Comparison of ENCODE assay signal across 9 mouse cellular contexts in the genomic region with DNA sequence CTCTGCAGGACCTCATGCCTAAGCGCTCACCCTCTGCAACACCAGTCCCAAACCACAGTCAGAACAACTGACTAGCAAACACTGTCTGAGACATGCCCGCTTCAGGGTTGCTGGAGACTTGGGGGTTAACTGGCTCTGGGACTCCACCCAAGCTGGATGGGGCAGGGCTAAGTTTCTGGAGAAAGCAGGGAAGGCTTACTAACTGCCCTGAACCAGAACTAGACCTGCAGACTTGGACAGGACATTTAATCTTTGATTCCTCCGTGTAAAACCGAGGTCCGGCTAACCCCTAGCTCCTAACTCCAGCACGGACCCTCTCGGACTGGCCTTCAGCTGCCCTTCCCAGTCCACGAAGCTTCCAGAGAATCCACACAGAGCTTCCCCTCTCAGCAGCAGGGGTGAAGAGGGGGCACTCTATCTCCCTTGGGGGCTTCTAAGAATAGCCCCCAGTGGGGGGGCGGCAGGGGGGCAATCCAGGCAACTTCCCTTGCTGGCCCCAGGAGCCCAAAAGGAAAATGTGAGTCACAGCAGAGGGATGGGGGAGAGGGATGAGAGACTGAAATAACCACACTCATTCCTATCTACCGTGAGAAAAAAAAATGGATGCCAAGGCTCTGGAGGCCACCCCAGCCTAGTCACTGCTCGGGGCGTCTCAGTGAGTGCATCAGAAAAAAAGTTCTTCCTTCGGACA. TPM values are rescaled to one million over a fixed set of nuclear protein-coding genes. Genes with fewer than 3 reads are reported as not detected.
A peak's percentile ranks its signal among the peaks of the same experiment; 100 is the strongest.
DNase-seq lines count a peak whose midpoint lies in the region; ATAC-seq and TF ChIP-seq lines count a peak whose summit lies in the region.
"Had no signal": no experiment of that assay in that cellular context is flagged by ENCODE, and none has a peak within 500 bp of the region (broad histone marks: within the 10 kb centered on the region; RNA-seq: fewer than 3 reads in every experiment).

No protein-coding gene starts in this region.

- ATAC-seq in midbrain, embryonic 11.5 days (ENCODE audit: low FRiP score) = no peak
- ATAC-seq in hindbrain, embryonic 12.5 days (ENCODE audit: low FRiP score) = no peak
- peak; percentile 75 for ATAC-seq in liver, embryonic 13.5 days (ENCODE audit: low read depth)

- 0 out of 2 replicates have a peak overlapping the region, but pooled peaks have one; percentile 19 for H3K27ac ChIP-seq in midbrain, embryonic 10.5 days (replicated peaks)
- no peak overlapping the region for H3K27ac ChIP-seq in midbrain, embryonic 11.5 days (ENCODE audit: low read depth, low read length)
- H3K27ac ChIP-seq in embryonic fibroblast, embryonic 13.5 days (ENCODE audit: insufficient read depth, low read length) = peak overlapping the region; percentile 92
- no peak overlapping the region for H3K27ac ChIP-seq in hindbrain, embryonic 12.5 days
- H3K27ac ChIP-seq in liver, embryonic 13.5 days = peak overlapping the region; percentile 99

- WGBS in midbrain, embryonic 10.5 days = 62% methylated on average over 13 of the region's 13 CpGs
- 65% methylated on average over 13 of the region's 13 CpGs for WGBS in midbrain, embryonic 11.5 days
- WGBS in hindbrain, embryonic 12.5 days = 58% methylated on average over 13 of the region's 13 CpGs
- WGBS in liver, embryonic 13.5 days (ENCODE audit: insufficient replicate concordance) = 39% methylated on average over 13 of the region's 13 CpGs

- H3K27me3 ChIP-seq in midbrain, embryonic 10.5 days (ENCODE audit: low read depth, poor library complexity, severe bottlenecking) = no peaks in the 10 kb centered on the region
- H3K27me3 ChIP-seq in midbrain, embryonic 11.5 days (ENCODE audit: control insufficient read depth, insufficient read depth, low read length) = no peaks in the 10 kb centered on the region
- no peaks in the 10 kb centered on the region for H3K27me3 ChIP-seq in hindbrain, embryonic 12.5 days
- no peaks in the 10 kb centered on the region for H3K27me3 ChIP-seq in liver, embryonic 13.5 days

- DNase-seq in midbrain, embryonic 10.5 days (ENCODE audit: low spot score) = no peak
- DNase-seq in midbrain, embryonic 11.5 days (ENCODE audit: low spot score, missing footprints) = no peak
- DNase-seq in liver, embryonic 13.5 days = peak; percentile 53
- no peak for DNase-seq in embryo, embryonic 11 days
- no peak for DNase-seq in testis, postnatal 14 days (ENCODE audit: low spot score)
- DNase-seq in layer of hippocampus, postnatal 25 days (ENCODE audit: extremely low spot score in 1 of 2, low spot score in 1 of 2) = no peak

- peak; percentile 58; the same call in 1 of the 2 replicates for TF ChIP-seq POLR2A in embryonic fibroblast, embryonic 13.5 days (IDR thresholded peaks at IDR 0.05; ENCODE audit: low read depth, low read length)

- no peak overlapping the region for H3K4me3 ChIP-seq in midbrain, embryonic 10.5 days
- no peak overlapping the region for H3K4me3 ChIP-seq in midbrain, embryonic 11.5 days (ENCODE audit: low read depth, low read length)
- H3K4me3 ChIP-seq in embryonic fibroblast, embryonic 13.5 days (ENCODE audit: insufficient read depth, low read length) = no peak overlapping the region
- H3K4me3 ChIP-seq in hindbrain, embryonic 12.5 days = no peak overlapping the region
- H3K4me3 ChIP-seq in liver, embryonic 13.5 days (replicated peaks) = peak overlapping the region; percentile 58

- no peak for TF ChIP-seq CTCF in embryonic fibroblast, embryonic 13.5 days (IDR thresholded peaks at IDR 0.05; ENCODE audit: borderline replicate concordance, insufficient read depth, low read length)

- no peak overlapping the region for H3K9ac ChIP-seq in midbrain, embryonic 11.5 days (ENCODE audit: low read length)
- no peak overlapping the region for H3K9ac ChIP-seq in hindbrain, embryonic 12.5 days
- H3K9ac ChIP-seq in liver, embryonic 13.5 days = peak overlapping the region; percentile 79

- H3K36me3 ChIP-seq in midbrain, embryonic 10.5 days = peaks cover 93% of the 10 kb centered on the region
- H3K36me3 ChIP-seq in midbrain, embryonic 11.5 days (ENCODE audit: control insufficient read depth, insufficient read depth, low read length) = peaks cover 18% of the 10 kb centered on the region
- peaks cover 67% of the 10 kb centered on the region for H3K36me3 ChIP-seq in hindbrain, embryonic 12.5 days
- peaks cover 64% of the 10 kb centered on the region for H3K36me3 ChIP-seq in liver, embryonic 13.5 days

- H3K9me3 ChIP-seq in midbrain, embryonic 10.5 days (replicated peaks) = no peaks in the 10 kb centered on the region
- H3K9me3 ChIP-seq in midbrain, embryonic 11.5 days (ENCODE audit: control insufficient read depth, low read length) = no peaks in the 10 kb centered on the region
- no peaks in the 10 kb centered on the region for H3K9me3 ChIP-seq in hindbrain, embryonic 12.5 days (replicated peaks)
- no peaks in the 10 kb centered on the region for H3K9me3 ChIP-seq in liver, embryonic 13.5 days (replicated peaks)

- no peak overlapping the region for H3K4me2 ChIP-seq in midbrain, embryonic 11.5 days
- 0 out of 2 replicates have a peak overlapping the region, but pooled peaks have one; percentile 7 for H3K4me2 ChIP-seq in hindbrain, embryonic 12.5 days (replicated peaks)
- H3K4me2 ChIP-seq in liver, embryonic 13.5 days = peak overlapping the region; percentile 82

- H3K4me1 ChIP-seq in midbrain, embryonic 10.5 days = peaks cover 29% of the 10 kb centered on the region
- H3K4me1 ChIP-seq in midbrain, embryonic 11.5 days (ENCODE audit: control insufficient read depth, insufficient read depth, low read length) = peaks cover 7% of the 10 kb centered on the region
- peaks cover 6% of the 10 kb centered on the region for H3K4me1 ChIP-seq in embryonic fibroblast, embryonic 13.5 days (ENCODE audit: control insufficient read depth, insufficient read depth, low read length)
- H3K4me1 ChIP-seq in hindbrain, embryonic 12.5 days = peaks cover 31% of the 10 kb centered on the region
- H3K4me1 ChIP-seq in liver, embryonic 13.5 days (replicated peaks) = peaks cover 76% of the 10 kb centered on the region

RNA-seq across cellular contexts. Expression of gene Adcy6, which starts 7.5 kb away (rescaled TPM):
- polyA plus RNA-seq in midbrain, embryonic 10.5 days (2016; fragmentation: Nextera tagmentation; extraction: Ambion mirVana) = 11.8 and 12.1 TPM in 2 replicates
- polyA plus RNA-seq in midbrain, embryonic 11.5 days (2014; fragmentation: Nextera tagmentation; extraction: Ambion mirVana) = 9.3 and 10.6 TPM in 2 replicates
- 49.8 and 56.5 TPM in 2 replicates for polyA plus RNA-seq in embryonic fibroblast, embryonic 13.5 days (2011; ENCODE audit: insufficient read length, low read depth, missing spikeins)
- polyA plus RNA-seq in hindbrain, embryonic 12.5 days (2016; fragmentation: Nextera tagmentation; extraction: Ambion mirVana) = 15.9 and 18.6 TPM in 2 replicates
- 5.2 and 6.2 TPM in 2 replicates for polyA plus RNA-seq in liver, embryonic 13.5 days (2015; fragmentation: Nextera tagmentation; extraction: Ambion mirVana)
- total RNA-seq in layer of hippocampus, postnatal 25 days (2021) = 10 to 100 TPM; 45.1 to 45.8 TPM

RNA-seq across cellular contexts. Expression of gene Cacnb3, which starts 28.3 kb away (rescaled TPM):
- polyA plus RNA-seq in midbrain, embryonic 10.5 days (2016; fragmentation: Nextera tagmentation; extraction: Ambion mirVana) = 36.1 and 50.9 TPM in 2 replicates
- polyA plus RNA-seq in midbrain, embryonic 11.5 days (2014; fragmentation: Nextera tagmentation; extraction: Ambion mirVana) = 35.5 and 39.5 TPM in 2 replicates
- 40.5 and 44.2 TPM in 2 replicates for polyA plus RNA-seq in embryonic fibroblast, embryonic 13.5 days (2011; ENCODE audit: insufficient read length, low read depth, missing spikeins)
- 110 and 113 TPM in 2 replicates for polyA plus RNA-seq in hindbrain, embryonic 12.5 days (2016; fragmentation: Nextera tagmentation; extraction: Ambion mirVana)
- polyA plus RNA-seq in liver, embryonic 13.5 days (2015; fragmentation: Nextera tagmentation; extraction: Ambion mirVana) = 1.4 and 1.5 TPM in 2 replicates
- total RNA-seq in layer of hippocampus, postnatal 25 days (2021) = 100 to 1,000 TPM; 189 to 209 TPM

RNA-seq across cellular contexts. Expression of gene 4930415O20Rik, which starts 31.5 kb away (rescaled TPM):
- 0.43 TPM in 1 of 2 replicates, not detected in the other for polyA plus RNA-seq in midbrain, embryonic 10.5 days (2016; fragmentation: Nextera tagmentation; extraction: Ambion mirVana)
- 0.44 TPM in 1 of 2 replicates, not detected in the other for polyA plus RNA-seq in midbrain, embryonic 11.5 days (2014; fragmentation: Nextera tagmentation; extraction: Ambion mirVana)
- polyA plus RNA-seq in embryonic fibroblast, embryonic 13.5 days (2011; ENCODE audit: insufficient read length, low read depth, missing spikeins) = not detected in 2 replicates
- 0.43 and 0.46 TPM in 2 replicates for polyA plus RNA-seq in hindbrain, embryonic 12.5 days (2016; fragmentation: Nextera tagmentation; extraction: Ambion mirVana)
- polyA plus RNA-seq in liver, embryonic 13.5 days (2015; fragmentation: Nextera tagmentation; extraction: Ambion mirVana) = not detected in 2 replicates
- total RNA-seq in layer of hippocampus, postnatal 25 days (2021) = under 1 TPM in 1 of 2 experiments, not detected in 1; 0.73 TPM
- polyA plus RNA-seq: brain, embryonic 14.5 days had no signal

RNA-seq across cellular contexts. Expression of gene Ccnt1, which starts 31.6 kb away (rescaled TPM):
- polyA plus RNA-seq in midbrain, embryonic 10.5 days (2016; fragmentation: Nextera tagmentation; extraction: Ambion mirVana) = 59.0 and 61.3 TPM in 2 replicates
- 60.7 and 61.9 TPM in 2 replicates for polyA plus RNA-seq in midbrain, embryonic 11.5 days (2014; fragmentation: Nextera tagmentation; extraction: Ambion mirVana)
- polyA plus RNA-seq in embryonic fibroblast, embryonic 13.5 days (2011; ENCODE audit: insufficient read length, low read depth, missing spikeins) = 36.3 and 40.6 TPM in 2 replicates
- polyA plus RNA-seq in hindbrain, embryonic 12.5 days (2016; fragmentation: Nextera tagmentation; extraction: Ambion mirVana) = 63.2 and 65.5 TPM in 2 replicates
- polyA plus RNA-seq in liver, embryonic 13.5 days (2015; fragmentation: Nextera tagmentation; extraction: Ambion mirVana) = 27.4 and 34.3 TPM in 2 replicates
- total RNA-seq in layer of hippocampus, postnatal 25 days (2021) = 10 to 100 TPM; 40.1 to 45.0 TPM

Comparison
In these comparisons a context has a peak if more than half of its experiments do, and no peak if none do; other contexts are left out.
1. H3K27ac ChIP-seq: peak in midbrain, embryonic 10.5 days (single experiment), embryonic fibroblast, embryonic 13.5 days (single experiment) and liver, embryonic 13.5 days (single experiment); none in midbrain, embryonic 11.5 days (single experiment) and hindbrain, embryonic 12.5 days (single experiment).
2. RNA of gene Cacnb3, which starts 28.3 kb away (polyA plus RNA-seq): 110 to 113 TPM in hindbrain, embryonic 12.5 days, 40.5 to 44.2 TPM in embryonic fibroblast, embryonic 13.5 days, 35.5 to 39.5 TPM in midbrain, embryonic 11.5 days and 36.1 to 50.9 TPM in midbrain, embryonic 10.5 days; 1.4 to 1.5 TPM in liver, embryonic 13.5 days; every median in the first group is over 10 times any median in the second.